Mouse (Mus musculus) gastrocnemius, postnatal 36 days (tissue): ENCODE measurements around the gene Abcf2. TPM values are rescaled to one million over a fixed set of nuclear protein-coding genes. Genes with fewer than 3 reads are reported as not detected.

Experiments
- DNase-seq, 2 experiments: peaks; one replicate each; pipeline ENCODE4 v3.0.0; 2022
- intact Hi-C: fragments of 180-260 bp; cut with DNase I; formaldehyde crosslinking; loops from one replicate; pipeline ENCODE4 v1.15.1; 2025
- total RNA-seq, 2 experiments: library from RNA; stranded (reverse); gene quantifications; 2 replicates each; pipeline ENCODE4 v1.2.3; 2021

The Abcf2 gene
- total RNA-seq, 2 experiments from 2014 or later: 94.7 to 104 TPM

DNA sequence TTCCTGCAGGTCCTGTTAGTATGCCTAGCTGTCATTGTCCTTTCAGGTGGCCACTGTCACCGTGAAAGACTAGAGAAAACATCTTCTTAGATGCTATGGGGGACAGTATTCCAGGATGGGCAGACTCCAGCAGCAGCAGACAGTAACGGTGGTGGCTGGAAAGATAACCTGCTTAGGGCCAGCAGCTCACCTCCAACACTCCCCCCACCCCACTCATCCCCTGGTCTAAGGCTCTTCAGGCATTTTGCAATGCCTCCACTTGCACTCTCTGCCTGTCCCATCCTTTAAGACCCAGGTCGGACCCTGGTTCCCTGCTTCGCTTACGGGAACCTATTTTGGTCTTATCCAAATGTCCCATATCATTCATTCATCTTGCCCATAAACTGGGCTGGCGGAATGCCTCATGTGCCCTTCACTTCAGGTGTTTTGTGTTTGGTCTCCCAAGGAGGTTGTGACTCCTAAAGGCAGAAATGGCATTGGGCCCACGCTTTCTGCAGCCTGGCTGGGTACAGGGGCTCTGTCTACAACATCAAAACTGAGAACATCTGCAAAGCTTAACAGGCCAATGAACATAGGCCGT lies 26.3 kb upstream of the Abcf2 start:
- intact Hi-C loops: no loop called here
- DNase-seq: no peak

DNA sequence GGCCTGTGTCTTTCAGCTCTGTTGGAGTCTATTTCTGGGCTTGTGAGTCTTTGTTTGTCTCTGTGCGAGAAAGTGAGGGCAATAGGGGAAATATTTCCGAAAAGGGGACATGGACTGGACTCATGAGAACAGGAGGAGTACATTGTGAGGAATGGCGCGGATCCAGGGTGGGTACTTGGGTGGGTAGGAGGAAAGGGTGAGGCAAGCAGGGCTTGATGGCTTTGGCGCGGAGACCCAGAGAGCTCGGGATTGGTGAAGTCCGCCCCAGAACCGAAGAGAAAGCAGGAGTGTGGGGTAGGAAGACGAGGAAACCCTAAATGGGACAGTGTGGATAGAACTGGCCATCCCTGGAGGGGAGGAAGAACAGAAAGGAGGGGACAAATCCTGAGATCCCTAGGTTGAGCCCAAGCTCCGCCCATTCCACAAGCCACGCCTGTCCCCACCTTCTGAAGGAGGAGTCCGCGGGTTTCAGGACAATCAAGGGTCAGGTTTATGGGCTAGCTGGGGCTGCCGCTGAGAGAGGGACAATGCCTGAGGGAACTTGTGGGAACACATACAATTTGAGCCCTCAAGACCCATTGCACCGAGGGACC lies 25.6 kb upstream of the Abcf2 start:
- intact Hi-C loops: no loop called here

DNA sequence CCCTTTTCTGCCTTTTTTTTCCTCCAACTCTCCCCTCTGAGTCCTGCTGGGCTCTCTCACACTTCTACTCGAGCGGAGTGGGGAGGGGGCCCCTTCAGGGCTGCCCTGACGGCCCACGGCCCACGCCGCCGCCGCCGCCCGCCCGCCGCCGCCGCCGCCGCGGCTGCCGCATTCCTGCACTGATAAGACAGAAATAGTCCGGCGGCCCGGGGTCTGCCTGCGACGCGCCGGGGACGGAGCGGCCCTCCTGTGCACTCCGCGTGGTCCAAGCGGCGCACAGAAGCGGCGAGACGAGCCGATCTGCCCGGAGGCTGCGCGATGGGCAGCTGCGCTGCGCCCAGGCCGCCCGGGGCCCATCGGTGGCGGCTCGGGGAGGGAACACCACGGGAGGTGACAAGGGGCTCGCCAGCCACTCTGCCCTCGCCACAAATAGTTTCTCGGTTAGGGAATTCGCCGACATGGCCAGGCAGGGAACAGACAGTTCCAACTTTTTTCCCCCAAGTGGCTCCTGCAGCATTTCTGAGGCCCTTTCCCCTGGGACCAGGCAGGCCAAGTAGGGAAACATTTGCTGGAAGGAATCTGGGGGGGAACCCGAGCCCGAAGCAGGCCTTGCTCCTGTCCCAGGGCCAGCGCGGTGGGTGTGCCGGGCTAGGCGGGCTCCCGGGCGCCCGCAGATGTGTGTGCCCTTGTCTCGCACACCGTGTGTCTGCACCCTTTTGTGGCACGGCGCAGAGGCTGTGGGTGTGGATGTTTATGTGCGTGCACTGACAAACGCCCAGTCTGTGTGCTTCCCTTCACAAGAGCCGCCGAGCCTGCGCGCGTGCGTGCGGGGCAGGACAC lies 24.9 kb upstream of the Abcf2 start:
- intact Hi-C loops: no loop called here
- peak; percentile 77 to 84 for DNase-seq

More for the DNA sequence above, 25.6 kb upstream of the Abcf2 start:
- peak; percentile 88 to 93 for DNase-seq

- intact Hi-C loops: no loop called here
- DNase-seq: no peak
Measured at GRCm38 (mm10) chr5:24601071-24601835, 24.0 kb upstream of the Abcf2 start.

DNA sequence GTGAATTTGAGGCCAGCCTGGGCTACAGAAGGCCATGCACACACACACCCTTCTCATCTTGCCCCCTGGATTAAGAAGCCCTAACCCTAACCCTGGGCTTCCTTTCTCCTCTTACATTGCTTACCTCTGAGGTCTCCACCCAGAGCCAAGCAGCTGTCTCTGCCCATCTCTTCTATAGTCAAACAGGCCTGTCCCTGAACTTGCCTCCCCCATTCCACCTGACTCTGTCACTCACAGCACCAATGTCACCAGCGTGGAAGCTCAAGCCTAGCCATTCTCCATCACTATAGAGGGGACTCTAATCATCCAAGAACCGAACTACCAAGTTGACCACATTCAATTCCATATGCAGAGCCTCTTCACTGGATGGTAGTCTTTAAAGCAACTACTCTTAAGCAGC lies 23.0 kb upstream of the Abcf2 start:
- DNase-seq: peak in 1 of 2 experiments; percentile 69
- intact Hi-C loops: no loop called here

- intact Hi-C loops: no loop called here
- DNase-seq: no peak
Measured at GRCm38 (mm10) chr5:24599137-24599536, 21.9 kb upstream of the Abcf2 start.

GRCm38 (mm10) chr5:24598570-24599006 lies 21.3 kb upstream of the Abcf2 start:
- peak; percentile 59 to 64 for DNase-seq

GRCm38 (mm10) chr5:24597901-24598569 lies 20.8 kb upstream of the Abcf2 start:
- intact Hi-C loops: no loop called here
- DNase-seq: no peak

More at GRCm38 (mm10) chr5:24598570-24599006, 21.3 kb upstream of the Abcf2 start:
- intact Hi-C loops: no loop called here

GRCm38 (mm10) chr5:24597221-24597728 lies 20.0 kb upstream of the Abcf2 start:
- intact Hi-C loops: no loop called here
- DNase-seq: peak in 1 of 2 experiments; percentile 71

DNA sequence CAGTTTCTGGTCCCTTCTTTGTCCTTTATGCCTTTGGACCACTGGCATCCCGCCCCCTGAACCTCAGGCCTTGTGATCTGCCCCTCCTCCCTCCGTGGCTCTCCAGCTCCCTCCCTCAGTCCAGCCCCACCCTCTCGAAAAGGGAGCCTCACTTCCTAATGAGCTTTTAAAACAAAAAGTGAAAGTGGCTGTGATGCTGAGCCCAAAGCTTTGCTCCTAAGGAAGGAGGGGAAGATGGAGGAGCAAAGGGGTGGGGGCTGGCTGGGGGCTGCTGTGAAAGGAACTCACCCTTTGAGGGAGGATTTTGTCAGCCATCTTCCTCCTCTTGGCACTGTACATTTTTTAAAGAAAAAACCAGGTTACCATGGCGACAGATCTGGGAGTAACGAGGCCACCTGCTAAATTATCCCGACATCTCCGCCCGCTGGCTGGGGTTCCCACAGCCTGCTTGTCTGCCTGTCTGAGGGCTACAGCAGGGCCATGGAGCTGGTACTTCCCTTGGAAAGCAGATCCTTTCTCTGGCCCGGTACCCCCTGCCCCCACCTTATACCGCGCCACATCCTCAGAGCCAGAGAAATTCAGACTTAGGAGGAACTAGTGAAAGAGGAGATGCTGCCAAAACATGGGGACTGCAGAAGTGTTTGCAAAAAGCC lies 19.4 kb upstream of the Abcf2 start:
- peak in 1 of 2 experiments; percentile 36 for DNase-seq
- intact Hi-C loops: no loop called here

GRCm38 (mm10) chr5:24595786-24596380 lies 18.6 kb upstream of the Abcf2 start:
- intact Hi-C loops: no loop called here
- no peak for DNase-seq

- DNase-seq: no peak
- intact Hi-C loops: no loop called here
Measured at GRCm38 (mm10) chr5:24595261-24595660, 18.0 kb upstream of the Abcf2 start.

DNA sequence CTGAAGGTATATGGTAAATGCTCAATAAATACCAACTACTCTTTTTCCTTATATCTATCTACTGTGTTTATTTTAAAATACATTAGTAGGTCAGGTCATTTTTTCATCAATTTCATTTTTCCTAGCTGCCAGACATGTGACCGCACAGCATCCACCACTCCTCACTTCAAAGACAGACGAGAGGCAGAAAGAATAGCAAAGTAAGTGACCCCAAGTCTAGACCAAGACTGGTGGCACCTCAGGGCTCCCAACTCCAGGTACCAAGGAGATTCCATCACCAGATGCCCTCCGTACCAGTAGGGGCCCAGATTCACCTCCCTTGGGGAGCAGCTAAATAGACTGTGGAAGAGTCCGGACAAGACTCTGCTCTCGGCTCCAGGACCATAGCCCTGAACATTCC lies 17.1 kb upstream of the Abcf2 start:
- intact Hi-C loops: loop anchor here (5.0 kb wide), 1 partner anchor 62 kb away; no protein-coding TSS in a partner anchor
- DNase-seq: no peak

GRCm38 (mm10) chr5:24593928-24594327 lies 16.7 kb upstream of the Abcf2 start:
- DNase-seq: no peak
- intact Hi-C loops: loop anchor here (5.0 kb wide), 1 partner anchor 62 kb away; no protein-coding TSS in a partner anchor

- intact Hi-C loops: loop anchor here (5.0 kb wide), 1 partner anchor 61 kb away; no protein-coding TSS in a partner anchor
- no peak for DNase-seq
Measured at GRCm38 (mm10) chr5:24593230-24593629, 16.0 kb upstream of the Abcf2 start.

GRCm38 (mm10) chr5:24592471-24593160 lies 15.3 kb upstream of the Abcf2 start:
- intact Hi-C loops: loop anchor here (5.0 kb wide), 1 partner anchor 60 kb away; no protein-coding TSS in a partner anchor
- DNase-seq: no peak

DNA sequence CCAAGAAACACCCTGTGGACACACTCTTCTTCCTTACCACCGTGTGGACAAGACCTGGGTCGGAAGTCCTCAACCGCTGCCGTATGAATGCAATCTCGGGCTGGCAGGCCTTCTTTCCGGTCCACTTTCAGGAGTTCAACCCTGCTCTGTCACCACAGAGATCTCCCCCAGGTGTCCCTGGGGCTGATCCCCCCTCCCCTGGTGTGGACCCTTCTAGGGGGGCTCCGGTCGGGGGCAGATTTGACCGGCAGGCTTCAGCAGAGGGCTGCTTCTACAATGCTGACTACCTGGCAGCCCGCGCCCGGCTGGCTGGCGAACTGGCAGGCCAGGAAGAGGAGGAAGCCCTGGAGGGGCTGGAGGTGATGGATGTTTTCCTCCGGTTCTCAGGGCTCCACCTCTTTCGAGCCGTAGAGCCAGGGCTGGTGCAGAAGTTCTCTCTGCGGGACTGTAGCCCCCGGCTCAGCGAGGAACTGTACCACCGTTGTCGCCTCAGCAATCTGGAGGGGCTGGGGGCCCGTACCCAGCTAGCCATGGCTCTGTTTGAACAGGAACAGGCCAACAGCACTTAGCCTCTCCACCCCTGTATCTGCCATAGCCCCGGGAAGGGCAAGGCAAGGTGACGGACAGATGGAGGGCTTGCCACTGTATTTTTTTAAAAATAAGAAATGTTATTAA lies 14.7 kb upstream of the Abcf2 start:
- DNase-seq: no peak
- intact Hi-C loops: loop anchor here (5.0 kb wide), 1 partner anchor 60 kb away; no protein-coding TSS in a partner anchor
